Mouse (Mus musculus): Measurements from ENCODE around the gene Zfp94. TPM values are rescaled to one million over a fixed set of nuclear protein-coding genes. Genes with fewer than 3 reads are reported as not detected.

Zfp94 gene
- polyA plus RNA-seq (2017; shearing (Covaris generic)): 10 to 100 TPM in 2 of 3 experiments, 1 to 10 TPM in 1; 6.6 to 13.0 (median 12.6) TPM

GRCm38 (mm10) chr7:24316567-24317092, at the start of gene Zfp94:
Gene Zfp94, minus strand, starts transcription at chr7:24316666.
- peak; percentile 95 for ATAC-seq

DNA sequence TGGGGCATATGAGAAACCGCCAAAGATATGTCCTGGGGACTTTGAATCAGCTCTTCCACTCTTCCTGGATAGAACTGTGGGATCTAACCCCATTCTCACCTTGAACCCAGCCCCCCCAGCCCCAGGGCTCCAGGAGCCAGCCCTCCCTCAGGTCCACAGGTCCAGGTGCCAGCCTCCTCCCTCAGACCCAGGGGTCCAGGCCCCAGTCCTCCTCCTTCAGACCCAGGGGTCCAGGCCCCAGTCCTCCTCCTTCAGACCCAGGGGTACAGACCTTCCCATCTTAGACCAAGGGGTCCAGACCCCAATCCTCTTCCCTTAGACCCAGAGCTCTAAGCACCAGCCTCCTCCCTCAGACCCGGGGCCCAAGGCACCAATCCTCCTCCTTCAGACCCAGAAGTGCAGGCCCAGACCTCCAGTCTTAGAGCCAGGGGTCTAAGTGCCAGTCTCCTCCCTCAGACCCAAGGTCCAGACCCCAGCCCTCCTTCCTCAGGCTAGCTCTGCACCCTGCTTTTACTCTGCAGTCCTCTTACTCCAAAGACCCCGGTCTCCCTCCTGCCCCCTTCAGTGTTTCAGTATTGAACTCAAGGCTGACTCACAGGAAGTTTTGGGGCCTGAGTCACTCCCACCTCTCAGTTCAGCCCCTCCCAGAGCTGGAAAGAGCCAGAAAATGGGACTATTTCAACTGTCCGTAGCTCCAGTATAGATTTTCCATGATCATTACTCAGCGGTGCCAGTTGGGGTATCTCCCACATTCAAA, 49.0 kb upstream of the Zfp94 start:
- no peak for ATAC-seq

DNA sequence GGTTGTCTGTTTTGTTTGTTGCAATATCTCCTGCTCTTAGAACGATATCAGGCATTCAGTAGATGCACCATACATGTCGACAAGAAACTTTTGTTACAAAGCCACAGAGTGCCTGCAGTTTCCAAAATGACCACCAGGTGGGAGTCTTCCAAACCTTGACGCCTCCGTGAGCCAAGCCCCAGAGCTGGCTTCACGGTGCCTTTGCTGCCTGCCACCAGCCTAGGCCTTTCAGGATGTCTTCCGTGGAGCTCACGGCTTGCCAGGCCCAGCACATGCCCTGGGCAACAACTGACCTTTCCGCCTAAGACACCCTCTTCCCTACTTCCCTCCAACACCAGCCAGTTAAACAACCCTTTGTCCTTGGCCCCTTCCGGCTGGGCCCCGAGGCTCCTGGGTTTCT, 48.4 kb upstream of the Zfp94 start:
- peak; percentile 19 for ATAC-seq

DNA sequence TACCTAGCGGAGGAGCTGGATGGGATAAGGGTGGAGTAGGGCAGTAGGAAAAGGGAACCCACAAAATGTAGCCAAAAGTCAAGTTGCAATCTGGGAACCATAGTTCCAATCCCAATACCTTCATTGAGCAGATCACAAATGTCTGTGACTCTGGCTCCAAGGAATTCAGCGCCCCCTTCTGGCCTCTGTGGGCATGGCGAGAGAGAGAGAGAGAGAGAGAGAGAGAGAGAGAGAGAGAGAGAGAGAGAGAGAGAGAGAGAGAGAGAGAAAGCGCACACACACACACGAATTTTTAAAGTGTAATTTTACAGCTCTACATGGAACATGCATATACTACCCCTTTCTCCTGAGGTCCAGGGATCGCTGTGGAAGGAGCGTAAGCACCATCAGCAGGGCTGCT, 46.8 kb upstream of the Zfp94 start:
- no peak for ATAC-seq

- ATAC-seq: no peak
Measured at GRCm38 (mm10) chr7:24361001-24361400, 44.5 kb upstream of the Zfp94 start.

GRCm38 (mm10) chr7:24359269-24359668, 42.8 kb upstream of the Zfp94 start:
- ATAC-seq: no peak

DNA sequence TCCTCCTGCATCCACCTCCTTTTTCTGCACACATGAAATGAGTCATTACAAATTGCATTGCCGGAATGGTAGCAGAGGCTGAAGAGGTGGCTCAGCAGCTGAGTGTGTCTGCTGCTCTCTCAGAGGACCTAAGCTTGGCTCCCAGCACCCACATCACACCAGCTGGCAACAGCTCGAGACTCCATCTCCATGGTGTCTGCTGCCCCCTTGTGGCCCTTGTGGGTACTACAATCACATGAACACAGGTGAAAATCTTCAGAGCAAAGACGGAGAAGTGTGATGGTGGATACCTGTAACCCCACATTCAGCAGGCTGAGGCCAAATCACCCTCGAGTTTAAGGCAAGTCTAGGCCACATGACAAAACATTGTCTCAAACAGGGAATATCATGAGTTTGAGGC, 41.4 kb upstream of the Zfp94 start:
- ATAC-seq: no peak

- ATAC-seq: no peak
Measured at GRCm38 (mm10) chr7:24356081-24356480, 39.6 kb upstream of the Zfp94 start.

DNA sequence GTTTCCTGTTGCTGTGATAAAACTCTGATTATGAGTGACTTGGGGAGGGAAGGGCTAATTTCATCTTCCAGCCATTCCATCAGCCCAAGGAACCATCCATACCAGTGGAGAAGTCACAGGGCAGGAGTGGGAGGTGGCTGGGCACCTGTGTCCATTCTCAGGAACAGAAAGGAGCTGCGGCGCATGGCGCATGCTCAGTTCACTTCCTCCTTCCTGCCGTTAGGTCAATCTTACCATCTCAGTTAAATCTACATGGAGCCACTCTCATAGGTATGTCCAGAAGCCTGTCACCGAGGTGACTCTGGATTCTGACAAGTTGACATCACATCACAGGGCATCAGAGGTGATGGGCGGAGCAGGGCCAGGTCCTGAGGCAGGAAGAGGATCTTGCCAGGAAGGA, 39.2 kb upstream of the Zfp94 start:
- ATAC-seq: no peak

DNA sequence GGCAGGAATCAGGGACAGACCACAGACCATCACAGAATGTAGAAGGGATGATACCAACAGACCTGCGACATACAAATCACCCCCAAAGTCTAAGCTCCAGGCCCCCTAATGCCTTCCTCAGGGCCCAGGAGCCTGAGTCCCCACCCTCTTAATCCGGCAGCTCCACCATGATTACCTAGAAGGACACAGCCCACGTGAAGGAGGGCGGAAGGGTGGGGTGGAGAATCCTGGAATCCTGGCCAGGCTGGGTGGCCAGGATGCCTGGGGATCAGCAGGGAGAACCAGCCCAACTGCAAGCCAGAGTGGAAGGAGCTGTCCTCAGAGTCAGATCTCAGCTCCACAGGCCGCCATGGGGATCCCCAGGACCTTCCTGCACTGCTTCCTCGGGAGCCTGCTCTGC, 32.4 kb upstream of the Zfp94 start, which contains the start of gene Lypd5:
Lypd5 (plus strand) TSS at position 301 of the 400 bp plus-strand sequence.
- no peak for ATAC-seq

- no peak for ATAC-seq
Measured at GRCm38 (mm10) chr7:24346444-24346843, 30.0 kb upstream of the Zfp94 start.

DNA sequence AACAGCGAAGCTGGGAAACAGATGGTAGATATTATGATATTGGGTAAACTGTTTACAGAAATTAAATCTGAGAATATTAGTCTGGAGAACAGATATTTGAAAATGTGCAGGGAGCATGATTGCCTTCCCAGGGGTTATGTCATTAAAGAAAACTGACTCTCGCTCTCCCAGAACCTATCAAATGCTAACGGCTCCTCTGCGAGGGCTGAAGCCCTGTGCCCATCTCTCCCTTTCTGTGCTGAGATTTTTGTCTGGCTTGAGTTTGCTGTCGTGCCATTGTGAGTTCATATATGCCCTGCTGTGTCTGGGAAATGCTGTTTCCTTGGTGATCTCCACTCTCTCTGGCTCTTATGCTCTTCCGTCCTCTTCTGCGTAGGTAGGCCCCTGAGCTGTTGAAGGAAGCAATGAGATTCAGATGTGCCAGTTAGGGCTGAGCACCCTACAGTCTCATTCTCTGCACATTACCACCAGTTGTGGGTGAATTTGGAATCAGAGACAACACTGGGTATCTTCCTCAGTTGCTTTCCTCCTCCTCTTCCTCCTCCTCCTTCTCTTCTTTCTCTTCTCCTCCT, 27.3 kb upstream of the Zfp94 start:
- ATAC-seq: no peak

DNA sequence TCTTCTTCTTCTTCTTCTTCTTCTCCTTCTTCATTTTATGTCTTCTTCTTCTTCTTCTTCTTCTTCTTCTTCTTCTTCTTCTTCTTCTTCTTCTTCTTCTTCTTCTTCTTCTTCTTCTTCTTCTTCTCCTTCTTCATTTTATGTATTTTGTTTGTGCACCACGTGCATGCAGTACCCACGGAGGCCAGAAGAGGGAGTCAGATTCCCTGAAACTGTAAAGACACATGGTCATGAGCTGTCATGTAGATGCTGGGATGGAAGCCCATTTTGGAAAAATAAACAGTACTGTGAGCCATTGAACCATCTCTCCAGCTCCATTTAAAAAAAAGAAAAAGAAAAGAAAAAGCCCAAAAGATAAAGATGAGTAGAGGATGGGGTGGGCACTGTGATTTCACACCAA, 21.8 kb upstream of the Zfp94 start:
- no peak for ATAC-seq

- ATAC-seq: peak; percentile 63
Measured at GRCm38 (mm10) chr7:24335699-24336309, 19.3 kb upstream of the Zfp94 start.

DNA sequence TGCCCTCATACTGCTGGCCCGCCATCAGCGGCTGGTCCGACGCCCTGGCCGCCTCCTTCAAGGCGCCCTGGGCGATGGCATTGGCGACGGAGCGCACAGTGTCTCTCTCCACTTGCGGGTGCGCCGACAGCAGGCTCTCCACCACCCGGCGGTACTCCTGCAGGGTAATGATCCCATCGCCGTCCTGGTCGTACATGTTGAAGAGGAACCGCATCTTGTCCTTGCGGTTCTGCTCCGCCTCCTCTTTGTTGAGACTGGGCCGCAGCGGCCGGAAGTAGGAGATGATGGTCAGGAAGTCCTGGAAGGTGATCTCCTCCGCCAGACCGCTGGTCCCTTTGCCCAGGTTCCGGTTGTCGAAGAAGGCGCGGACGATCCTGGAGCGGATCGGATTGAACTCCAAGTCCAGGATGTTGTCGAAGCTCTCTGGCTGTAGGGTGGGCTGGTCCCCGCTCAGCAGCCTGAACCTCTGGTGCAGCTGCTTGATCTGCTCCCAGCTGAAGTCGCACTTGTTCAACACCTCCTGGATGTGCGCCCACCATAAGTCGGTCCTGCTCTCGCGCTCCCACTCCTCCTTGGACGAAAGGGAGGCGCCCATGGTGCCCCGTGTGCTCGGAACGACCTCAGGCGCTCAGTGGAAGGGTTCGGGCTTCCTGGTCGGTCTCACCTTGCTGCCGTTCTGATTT, 17.0 kb upstream of the Zfp94 start, which contains the start of gene Tescl:
Tescl (minus strand) TSS at position 633 of the 683 bp plus-strand sequence.
- no peak for ATAC-seq

DNA sequence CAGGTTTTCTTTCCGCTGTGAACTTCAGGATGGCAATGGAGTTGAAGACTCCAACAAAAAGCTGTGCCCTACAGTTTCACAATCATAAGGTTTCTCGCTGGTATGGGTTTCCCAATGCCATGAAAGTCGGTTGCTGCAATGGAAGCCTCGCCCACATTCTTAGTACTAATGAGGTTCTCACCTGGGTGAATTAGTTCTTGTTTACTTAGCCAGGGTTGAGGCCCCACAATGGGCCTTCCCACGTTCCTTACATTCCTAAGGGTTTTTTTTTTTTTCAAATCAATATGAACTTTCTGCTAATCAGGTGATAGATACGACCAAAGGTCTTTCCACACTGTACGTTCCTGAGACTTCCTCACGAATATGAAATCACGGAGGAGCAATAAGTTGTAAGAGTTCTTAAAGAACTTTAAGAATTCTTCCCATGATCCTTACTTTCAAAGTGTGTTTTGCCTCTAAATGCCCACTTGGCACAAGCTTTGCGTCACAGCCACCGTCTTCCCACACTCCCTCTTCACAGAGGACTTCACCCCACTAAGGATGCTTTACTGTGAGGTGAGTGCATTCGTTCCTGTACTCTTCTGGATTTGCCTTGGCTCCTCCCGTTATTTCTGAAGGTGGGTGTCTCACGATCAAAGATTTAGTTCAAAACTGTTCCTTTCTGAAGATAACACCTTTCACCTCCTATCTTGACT, 11.0 kb upstream of the Zfp94 start:
- no peak for ATAC-seq

DNA sequence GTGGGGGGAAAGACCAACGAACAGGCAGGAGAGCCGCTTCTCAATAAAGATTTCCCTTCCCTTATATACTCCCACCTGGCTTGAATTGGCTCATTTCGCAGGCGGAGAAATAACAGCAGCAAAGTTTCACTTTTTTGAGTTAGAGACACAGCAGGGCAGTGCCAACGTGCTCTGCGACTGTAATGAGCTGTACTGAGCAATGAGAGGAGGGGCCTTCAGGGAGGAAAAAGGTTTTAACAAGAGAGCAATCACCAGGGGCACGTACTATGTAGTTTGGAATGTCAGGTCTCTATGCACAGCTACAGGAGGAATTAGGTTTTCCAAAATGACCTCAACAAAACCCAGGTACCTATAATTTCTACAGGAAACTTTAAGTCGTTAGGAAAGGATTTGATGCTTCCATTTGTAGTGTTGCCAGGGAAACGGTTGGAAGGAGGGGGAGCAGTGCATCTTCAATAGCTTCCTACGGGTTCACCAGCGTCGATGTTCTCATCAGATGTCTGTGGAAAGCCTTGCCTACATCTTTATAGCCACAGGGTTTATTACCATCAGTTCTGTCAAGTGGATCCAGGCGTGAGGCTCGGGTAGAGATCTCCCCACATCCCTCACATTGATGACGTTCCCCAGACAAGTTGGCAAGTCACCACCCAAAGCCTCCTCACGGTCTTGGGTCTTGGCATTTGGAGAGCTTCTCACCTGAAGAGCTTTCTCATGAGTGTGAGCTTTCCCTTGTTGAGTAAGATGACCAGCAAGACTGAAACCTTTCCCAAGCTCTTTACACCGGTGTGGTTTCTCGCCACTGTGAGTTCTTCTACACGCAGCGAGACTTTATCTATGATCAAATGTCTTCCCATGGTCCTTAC, 10.0 kb upstream of the Zfp94 start:
- ATAC-seq: no peak

DNA sequence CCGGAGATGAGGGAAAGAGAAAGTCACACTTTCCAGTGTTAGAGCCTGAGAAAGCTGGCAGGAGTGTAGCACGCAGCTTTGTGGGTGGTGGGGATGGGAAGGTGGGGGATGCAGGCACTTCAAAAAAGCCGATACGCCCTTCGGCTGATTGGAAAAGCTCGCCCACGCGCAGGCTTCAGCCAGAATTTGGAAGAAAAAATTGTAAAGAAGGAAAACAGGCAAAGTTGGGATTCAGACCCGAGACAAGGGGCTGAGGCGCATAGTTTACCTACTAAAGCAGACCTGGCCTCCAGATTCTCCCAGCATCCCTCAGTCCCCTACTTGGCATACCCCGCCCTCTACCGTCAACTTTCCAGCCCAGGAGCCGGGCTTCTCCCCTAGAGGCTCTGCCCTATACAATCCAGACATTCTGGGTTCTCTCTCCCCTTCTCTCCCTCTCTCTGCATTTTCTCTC, 9.2 kb upstream of the Zfp94 start:
- no peak for ATAC-seq

GRCm38 (mm10) chr7:24325197-24325596, 8.7 kb upstream of the Zfp94 start:
- ATAC-seq: no peak

- ATAC-seq: no peak
Measured at GRCm38 (mm10) chr7:24322593-24322992, 6.1 kb upstream of the Zfp94 start.

GRCm38 (mm10) chr7:24318942-24319341, 2.5 kb upstream of the Zfp94 start:
- no peak for ATAC-seq
